Mouse (Mus musculus): Measurements from ENCODE around the gene Spc25. TPM values are rescaled to one million over a fixed set of nuclear protein-coding genes. Genes with fewer than 3 reads are reported as not detected.
A peak's percentile ranks its signal among the peaks of the same experiment; 100 is the strongest.

The Spc25 gene
- 1 to 10 TPM; 2.0 to 3.1 TPM for total RNA-seq (2021)
- long read RNA-seq, experiment 1, partial matches to known transcripts = 0 of 1 reads
- long read RNA-seq, experiment 1, other reads (novel, unspliced or antisense) = 1 of 1 reads
- long read RNA-seq, experiment 2, partial matches to known transcripts = 0 of 1 reads
- long read RNA-seq, experiment 2, other reads (novel, unspliced or antisense) = 0 of 1 reads

DNA sequence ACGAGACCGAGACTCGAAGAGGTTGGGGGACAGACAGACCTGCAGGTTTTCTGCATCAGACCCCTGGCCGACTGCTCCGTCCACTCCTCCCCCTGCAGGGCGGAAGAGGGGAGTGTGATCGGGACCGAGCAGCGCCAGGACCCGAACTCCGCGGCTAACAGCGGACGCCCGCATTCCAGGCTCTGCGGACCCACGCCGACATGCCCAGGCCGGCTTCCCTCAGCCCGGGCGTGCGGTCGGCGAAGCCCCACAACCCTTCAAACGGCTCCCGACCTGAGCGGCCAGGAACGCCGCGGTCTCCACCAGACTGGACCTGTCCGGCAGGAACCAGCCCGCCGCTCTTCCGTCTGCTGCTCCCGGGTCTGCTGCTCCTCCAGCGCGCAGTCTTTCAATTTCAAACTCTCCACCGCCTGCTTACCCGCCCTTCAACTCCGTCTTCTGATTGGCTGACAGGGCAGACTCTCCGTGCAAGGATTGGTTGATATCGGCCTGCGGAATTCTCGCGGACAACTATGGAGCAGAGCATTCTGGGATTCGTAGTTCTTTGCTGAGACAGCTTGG, at the start of gene Spc25:
TSS of gene Spc25 (minus strand) at position 404 of the 561 bp plus-strand sequence.
- peak; percentile 92 to 95 for DNase-seq (ENCODE audit: low spot score in 2 of 2)
- intact Hi-C loops (cut with DNase I) = no loop called here

GRCm38 (mm10) chr2:69248221-69248755, 42.3 kb upstream of the Spc25 start:
- no peak for DNase-seq (ENCODE audit: low spot score in 2 of 2)
- intact Hi-C loops (cut with DNase I) = no loop called here

GRCm38 (mm10) chr2:69247081-69247480, 41.1 kb upstream of the Spc25 start:
- no peak for DNase-seq (ENCODE audit: low spot score in 2 of 2)
- intact Hi-C loops (cut with DNase I) = no loop called here

DNA sequence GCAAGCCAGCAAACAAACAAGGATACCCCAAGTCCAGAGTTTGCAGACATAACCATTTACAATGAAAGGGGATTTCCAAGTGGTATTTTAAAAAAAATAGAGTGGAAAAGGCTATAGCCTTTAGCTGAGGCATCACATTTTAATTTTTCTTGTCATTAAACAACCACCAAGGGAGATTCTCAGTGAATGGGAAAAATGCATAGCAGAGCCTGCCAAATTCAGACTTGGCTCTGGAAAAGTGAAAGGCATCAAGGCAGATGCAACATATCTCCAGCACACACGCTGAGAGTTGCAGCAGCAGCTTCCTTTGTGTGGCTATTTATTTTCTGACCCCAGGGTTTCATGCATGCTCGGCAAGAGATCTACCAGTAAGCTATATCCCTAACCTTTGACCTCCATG, 38.9 kb upstream of the Spc25 start:
- DNase-seq (ENCODE audit: low spot score in 2 of 2) = no peak
- intact Hi-C loops (cut with DNase I) = no loop called here

DNA sequence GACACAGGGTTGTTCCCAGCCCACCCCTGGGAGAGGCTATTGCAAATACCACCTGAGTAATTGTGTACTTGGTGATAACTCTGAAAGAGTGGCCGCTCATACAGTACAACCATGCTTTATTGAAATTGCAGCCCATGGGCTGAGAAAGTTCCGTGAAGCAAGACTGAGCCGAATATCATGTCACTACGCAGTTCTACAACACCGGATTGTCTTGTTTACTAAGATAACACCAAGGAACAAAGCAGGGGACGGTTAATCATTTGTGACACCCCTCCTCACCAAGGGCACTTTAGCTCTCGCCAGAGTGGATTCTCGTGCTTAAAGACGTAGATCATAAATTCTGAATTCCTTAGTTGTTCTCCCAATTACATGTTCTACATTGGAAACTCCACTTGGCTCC, 33.3 kb upstream of the Spc25 start:
- DNase-seq (ENCODE audit: low spot score in 2 of 2) = no peak

DNA sequence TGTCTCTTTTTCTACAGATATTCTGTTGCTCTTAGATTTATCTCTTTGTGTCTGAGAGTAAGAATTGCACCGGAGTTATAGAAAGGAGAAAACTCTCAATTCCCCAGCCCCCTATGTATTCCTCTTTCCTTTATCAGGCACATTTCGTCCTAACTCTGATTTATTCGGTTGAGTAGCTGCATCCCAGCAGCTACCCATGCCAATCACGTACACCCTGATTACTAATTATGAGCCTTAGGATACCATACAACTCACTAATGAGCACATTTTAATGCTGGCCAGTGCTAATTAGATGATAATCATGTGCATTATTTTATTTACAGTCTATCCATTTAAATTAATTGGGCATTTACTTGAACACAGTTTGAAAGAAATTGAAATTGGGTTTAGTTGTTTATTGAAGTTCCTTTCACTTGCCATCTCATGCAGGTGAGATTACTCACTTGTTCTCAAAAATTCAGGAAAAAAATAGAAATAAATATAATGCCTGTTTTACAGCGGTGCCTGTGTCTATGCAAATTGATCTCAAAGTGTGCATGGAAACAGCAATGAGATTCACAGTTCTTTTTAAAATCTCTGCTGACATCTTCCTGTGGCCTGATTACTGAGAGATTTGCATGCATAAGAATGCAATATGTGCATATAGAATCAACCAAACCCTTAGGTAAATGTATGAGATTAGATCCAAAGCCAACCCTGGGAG, 29.1 kb upstream of the Spc25 start:
- no peak for DNase-seq (ENCODE audit: low spot score in 2 of 2)
- intact Hi-C loops (cut with DNase I) = no loop called here

More for the DNA sequence above, 33.3 kb upstream of the Spc25 start:
- intact Hi-C loops (cut with DNase I) = no loop called here

DNA sequence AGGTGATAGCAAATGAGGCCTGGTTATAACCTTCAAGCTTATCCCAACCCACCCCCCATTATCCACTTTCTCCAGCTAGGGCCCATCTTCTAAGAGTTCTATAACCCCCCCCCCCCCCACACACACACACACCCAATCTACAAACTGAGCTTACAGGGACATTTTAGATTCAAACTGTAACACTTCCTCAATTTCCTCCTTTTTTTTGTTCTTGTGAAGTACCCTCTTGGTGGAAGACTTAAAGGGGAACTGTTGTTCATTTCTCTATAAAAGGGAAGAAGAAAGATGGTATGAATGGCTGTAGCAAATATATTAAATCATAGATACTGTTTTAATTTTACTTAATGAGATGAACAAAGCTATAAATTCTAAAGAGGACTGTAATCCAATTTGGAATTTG, 26.1 kb upstream of the Spc25 start:
- intact Hi-C loops (cut with DNase I) = no loop called here
- no peak for DNase-seq (ENCODE audit: low spot score in 2 of 2)

DNA sequence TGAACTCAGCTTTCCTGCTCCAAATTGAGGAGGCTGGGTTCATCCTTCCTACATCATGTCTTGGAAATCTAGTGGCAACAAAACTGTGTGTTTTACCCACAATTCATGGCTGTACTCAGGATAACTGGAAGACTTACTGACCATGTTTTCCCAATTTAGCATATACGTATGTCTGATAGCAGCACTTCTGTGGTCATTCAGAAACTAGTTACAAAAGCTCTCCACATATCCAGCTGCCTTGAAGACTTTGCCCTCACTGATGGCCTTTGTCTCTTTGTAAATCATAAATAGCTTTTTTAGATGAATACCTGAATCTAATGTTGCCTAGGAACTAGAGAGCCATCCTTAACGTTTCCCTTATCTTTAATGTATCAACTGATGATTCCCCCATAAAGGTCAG, 24.1 kb upstream of the Spc25 start:
- intact Hi-C loops (cut with DNase I) = no loop called here
- DNase-seq (ENCODE audit: low spot score in 2 of 2) = no peak

GRCm38 (mm10) chr2:69228635-69229034, 22.6 kb upstream of the Spc25 start:
- intact Hi-C loops (cut with DNase I) = no loop called here
- DNase-seq (ENCODE audit: low spot score in 2 of 2) = no peak

GRCm38 (mm10) chr2:69226876-69227275, 20.9 kb upstream of the Spc25 start:
- intact Hi-C loops (cut with DNase I) = no loop called here
- DNase-seq (ENCODE audit: low spot score in 2 of 2) = no peak

- DNase-seq (ENCODE audit: low spot score in 2 of 2) = no peak
- intact Hi-C loops (cut with DNase I) = no loop called here
Observed at GRCm38 (mm10) chr2:69224724-69225123, 18.7 kb upstream of the Spc25 start.

DNA sequence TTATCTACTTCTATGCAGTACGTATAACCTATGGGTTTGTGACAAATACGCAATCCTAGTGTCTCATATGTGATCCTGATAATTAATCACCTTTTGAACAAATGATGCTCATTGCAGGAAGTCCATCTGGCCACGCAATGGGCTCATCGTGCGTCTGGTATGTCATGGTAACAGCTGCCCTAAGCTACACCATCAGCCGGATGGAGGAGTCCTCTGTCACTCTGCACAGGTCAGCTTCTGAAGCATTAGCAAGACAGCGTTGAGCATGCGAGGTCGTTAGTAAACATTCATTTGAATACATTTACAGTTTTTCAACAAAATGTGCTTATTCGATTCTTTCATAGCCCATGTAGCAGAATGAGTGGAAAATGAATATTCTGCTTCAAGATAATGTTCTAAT, 16.8 kb upstream of the Spc25 start:
- no peak for DNase-seq (ENCODE audit: low spot score in 2 of 2)

GRCm38 (mm10) chr2:69221868-69222416, 15.9 kb upstream of the Spc25 start:
- intact Hi-C loops (cut with DNase I) = no loop called here
- DNase-seq (ENCODE audit: low spot score in 2 of 2) = no peak

More for the DNA sequence above, 16.8 kb upstream of the Spc25 start:
- intact Hi-C loops (cut with DNase I) = no loop called here

GRCm38 (mm10) chr2:69215242-69215641, 9.2 kb upstream of the Spc25 start:
- intact Hi-C loops (cut with DNase I) = no loop called here
- no peak for DNase-seq (ENCODE audit: low spot score in 2 of 2)

DNA sequence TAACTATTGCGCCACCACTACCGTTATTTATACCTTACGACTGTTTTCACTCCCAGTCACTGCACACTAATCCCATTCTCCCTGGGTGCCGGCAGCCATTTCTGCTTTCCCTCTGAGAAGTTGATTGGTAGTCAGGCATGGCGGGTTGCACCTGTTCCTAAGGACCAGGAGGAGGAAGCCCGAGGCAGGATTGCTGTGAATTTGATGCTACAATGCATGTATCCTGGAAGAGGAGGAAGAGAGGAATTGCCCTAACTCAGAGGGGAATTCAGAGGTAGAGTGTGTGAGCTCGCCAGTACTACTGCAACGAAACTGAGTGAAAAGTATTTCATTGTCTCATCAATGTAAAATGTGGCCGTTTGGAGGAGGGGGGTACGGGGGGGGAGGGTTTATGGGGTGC, 6.7 kb upstream of the Spc25 start:
- DNase-seq (ENCODE audit: low spot score in 2 of 2) = no peak
- intact Hi-C loops (cut with DNase I) = no loop called here

GRCm38 (mm10) chr2:69210773-69211172, 4.8 kb upstream of the Spc25 start, which contains the start of gene G6pc2:
TSS of gene G6pc2 (plus strand) at chr2:69211073.
- no peak for DNase-seq (ENCODE audit: low spot score in 2 of 2)
- intact Hi-C loops (cut with DNase I) = no loop called here

DNA sequence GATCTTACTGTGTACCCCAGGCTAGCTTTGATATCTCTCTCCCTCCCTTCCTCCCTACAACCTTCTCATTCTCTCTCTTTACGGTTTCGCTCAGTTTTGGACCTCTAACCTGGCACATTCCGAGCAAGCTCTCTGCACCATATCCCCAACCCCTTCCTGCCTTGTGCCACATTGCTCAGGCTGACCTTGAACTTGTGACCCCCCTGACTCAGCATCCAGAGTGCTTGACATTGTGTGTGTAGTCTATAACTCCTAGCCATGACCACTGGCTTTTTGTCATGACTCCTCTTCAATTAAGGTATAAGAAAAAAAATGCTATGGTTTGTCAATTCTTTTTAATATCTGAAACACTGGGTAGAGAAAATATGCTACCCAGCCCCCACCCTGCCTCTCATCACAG, 3.7 kb upstream of the Spc25 start:
- DNase-seq (ENCODE audit: low spot score in 2 of 2) = no peak
- intact Hi-C loops (cut with DNase I) = no loop called here

GRCm38 (mm10) chr2:69206523-69206922, 529 bp upstream of the Spc25 start:
- DNase-seq (ENCODE audit: low spot score in 2 of 2) = no peak
- intact Hi-C loops (cut with DNase I) = no loop called here

- intact Hi-C loops (cut with DNase I) = no loop called here
- no peak for DNase-seq (ENCODE audit: low spot score in 2 of 2)
Observed at GRCm38 (mm10) chr2:69205185-69205584, 809 bp downstream of the Spc25 start.

DNA sequence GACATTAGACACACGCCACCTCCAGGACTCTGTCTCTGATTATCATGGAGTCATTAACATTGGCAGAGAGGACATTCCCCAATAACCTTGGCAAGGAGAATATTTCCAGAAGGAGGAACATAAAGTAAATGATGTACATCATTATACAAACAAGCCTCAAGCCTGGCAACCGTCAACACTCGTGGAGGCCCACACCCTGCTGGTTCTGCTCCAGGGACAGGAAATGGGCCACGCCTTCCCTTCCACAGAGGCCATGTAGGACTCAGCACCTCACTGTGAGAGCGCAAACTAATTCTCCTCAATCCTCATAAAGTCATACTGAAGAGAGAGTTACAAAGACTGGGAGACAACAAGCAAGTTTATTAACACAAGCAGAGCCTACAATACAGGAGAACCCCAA, 12.4 kb downstream of the Spc25 start:
- intact Hi-C loops (cut with DNase I) = no loop called here
- no peak for DNase-seq (ENCODE audit: low spot score in 2 of 2)

DNA sequence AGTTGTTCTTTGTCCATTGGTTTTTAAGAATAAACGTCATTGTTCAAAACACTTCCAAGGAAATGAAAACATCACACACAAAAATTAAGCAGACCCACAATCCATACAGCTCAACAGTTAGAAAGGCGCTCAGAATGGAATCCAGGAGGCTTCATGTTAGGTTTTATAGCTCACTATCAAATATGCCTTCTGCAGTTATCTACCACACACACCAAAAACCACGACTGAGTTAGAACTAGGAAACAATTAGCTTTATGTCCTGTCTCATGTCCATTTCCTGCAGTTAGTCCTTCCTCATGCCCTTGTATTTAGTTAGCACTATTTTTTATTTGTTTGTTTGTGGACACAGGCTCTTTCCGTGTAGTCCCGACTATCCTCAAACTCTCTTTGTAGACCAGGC, 14.9 kb downstream of the Spc25 start:
- DNase-seq (ENCODE audit: low spot score in 2 of 2) = no peak
- intact Hi-C loops (cut with DNase I) = no loop called here
